Mouse (Mus musculus) forebrain, embryonic 15.5 days (tissue): ENCODE measurements at regions not wholly inside any gene's neighbourhood (a gene's known extent, or its start where the extent isn't known, plus 50 kb on each side); places are given as distances from the start of the nearest gene placed in this dataset.
A peak's percentile ranks its signal among the peaks of the same experiment; 100 is the strongest.

Experiments
- ATAC-seq: fragments of 200-750 bp; cut with Nextera tagmentation; replicated peaks from 2 replicates; pipeline ENCODE4 v1.8.0; 2017; ENCODE audit warnings: mild to moderate bottlenecking, moderate TSS enrichment, moderate library complexity
- H3K27ac ChIP-seq: fragments of 300-500 bp; sonication (generic); replicated peaks from 2 replicates; pipeline ENCODE4 v1.5.1; 2015; ENCODE audit warnings: mild to moderate bottlenecking, inconsistent platforms
- H3K27me3 ChIP-seq: fragments of 300-500 bp; sonication (generic); 2 replicates; pipeline ENCODE4 v1.6.1; 2015; ENCODE audit warnings: inconsistent platforms
- H3K36me3 ChIP-seq: fragments of 300-500 bp; sonication (generic); 2 replicates; pipeline ENCODE4 v1.6.1; 2015; ENCODE audit warnings: mild to moderate bottlenecking, inconsistent platforms
- H3K4me1 ChIP-seq: fragments of 300-500 bp; sonication (generic); 2 replicates; pipeline ENCODE4 v1.6.1; 2015; ENCODE audit warnings: inconsistent platforms
- H3K4me2 ChIP-seq: fragments of 300-500 bp; sonication (generic); replicated peaks from 2 replicates; pipeline ENCODE4 v1.6.1; 2015; ENCODE audit warnings: mild to moderate bottlenecking, inconsistent platforms
- H3K4me3 ChIP-seq: fragments of 300-500 bp; sonication (generic); 2 replicates; pipeline ENCODE4 v1.5.1; 2015; ENCODE audit warnings: mild to moderate bottlenecking, inconsistent platforms
- H3K9ac ChIP-seq: fragments of 300-500 bp; sonication (generic); replicated peaks from 2 replicates; pipeline ENCODE4 v1.6.1; 2015; ENCODE audit warnings: mild to moderate bottlenecking, inconsistent platforms
- H3K9me3 ChIP-seq: fragments of 300-500 bp; sonication (generic); 2 replicates; pipeline ENCODE4 v1.6.1; 2016; ENCODE audit warnings: inconsistent platforms
- WGBS: fragments of 180-500 bp; shearing (Covaris S2); methylation state at CpG from one replicate; pipeline ENCODE4 v1.1.7; 2015; ENCODE audit warnings: mixed read lengths; 5-methylcytosine and 5-hydroxymethylcytosine counted together

GRCm38 (mm10) chr15:97163971-97164370 lies 82.9 kb upstream of the Pced1b start:
- H3K27ac ChIP-seq, result no peak overlapping the region
- WGBS, result 96% methylated on average over 6 of the region's 6 CpGs
- no peaks in the 10 kb centered on the region for H3K36me3 ChIP-seq
- H3K9ac ChIP-seq, result no peak overlapping the region
- H3K4me3 ChIP-seq, result no peak overlapping the region
- H3K4me1 ChIP-seq, result no peaks in the 10 kb centered on the region
- H3K4me2 ChIP-seq, result no peak overlapping the region
- no peaks in the 10 kb centered on the region for H3K9me3 ChIP-seq
- ATAC-seq, result no peak
- no peaks in the 10 kb centered on the region for H3K27me3 ChIP-seq

- no peaks in the 10 kb centered on the region for H3K4me1 ChIP-seq
- H3K9ac ChIP-seq, result no peak overlapping the region
- H3K27ac ChIP-seq, result no peak overlapping the region
- no peaks in the 10 kb centered on the region for H3K9me3 ChIP-seq
- no peak overlapping the region for H3K4me2 ChIP-seq
- H3K36me3 ChIP-seq, result no peaks in the 10 kb centered on the region
- no peak overlapping the region for H3K4me3 ChIP-seq
- WGBS, result 90% methylated on average over 8 of the region's 8 CpGs
- no peaks in the 10 kb centered on the region for H3K27me3 ChIP-seq
- no peak for ATAC-seq
Measured at GRCm38 (mm10) chr15:97163090-97163489, 83.8 kb upstream of the Pced1b start.

- ATAC-seq, result no peak
Measured at GRCm38 (mm10) chr15:97162305-97162704, 84.6 kb upstream of the Pced1b start.

GRCm38 (mm10) chr15:97161530-97161929 lies 85.4 kb upstream of the Pced1b start:
- no peak for ATAC-seq
- Histone ChIP-seq H3K9ac (no peak overlapping the region), H3K4me2 (no peak overlapping the region), H3K9me3 (no peaks in the 10 kb centered on the region), H3K36me3 (no peaks in the 10 kb centered on the region), H3K27ac (no peak overlapping the region), H3K27me3 (no peaks in the 10 kb centered on the region), H3K4me1 (no peaks in the 10 kb centered on the region), H3K4me3 (no peak overlapping the region)
- 90% methylated on average over 5 of the region's 5 CpGs for WGBS

More at GRCm38 (mm10) chr15:97162305-97162704, 84.6 kb upstream of the Pced1b start:
- no peaks in the 10 kb centered on the region for H3K9me3 ChIP-seq
- no peaks in the 10 kb centered on the region for H3K27me3 ChIP-seq
- H3K27ac ChIP-seq, result no peak overlapping the region
- H3K4me1 ChIP-seq, result no peaks in the 10 kb centered on the region
- H3K4me3 ChIP-seq, result no peak overlapping the region
- H3K4me2 ChIP-seq, result no peak overlapping the region
- WGBS, result 95% methylated on average over 8 of the region's 8 CpGs
- no peaks in the 10 kb centered on the region for H3K36me3 ChIP-seq
- H3K9ac ChIP-seq, result no peak overlapping the region

GRCm38 (mm10) chr15:97152354-97152753 lies 94.6 kb upstream of the Pced1b start:
- Histone ChIP-seq H3K4me2 (peak overlapping the region; percentile 34; the same call in 1 of the 2 replicates), H3K27ac (peak overlapping the region; percentile 87), H3K9ac (peak overlapping the region; percentile 24; the same call in 1 of the 2 replicates), H3K9me3 (no peaks in the 10 kb centered on the region), H3K4me3 (0 out of 2 replicates have a peak overlapping the region, but pooled peaks have one; percentile 7), H3K4me1 (peaks cover 6% of the 10 kb centered on the region; the same call in 1 of the 2 replicates), H3K27me3 (no peaks in the 10 kb centered on the region), H3K36me3 (no peaks in the 10 kb centered on the region)
- ATAC-seq, result peak; percentile 81
- 56% methylated on average over 8 of the region's 8 CpGs for WGBS

GRCm38 (mm10) chr15:97151793-97152192 lies 95.1 kb upstream of the Pced1b start:
- Histone ChIP-seq H3K27me3 (no peaks in the 10 kb centered on the region), H3K4me2 (peak overlapping the region; percentile 34; the same call in 1 of the 2 replicates), H3K9ac (peak overlapping the region; percentile 24; the same call in 1 of the 2 replicates), H3K4me3 (0 out of 2 replicates have a peak overlapping the region, but pooled peaks have one; percentile 7), H3K36me3 (no peaks in the 10 kb centered on the region), H3K9me3 (no peaks in the 10 kb centered on the region), H3K4me1 (peaks cover 6% of the 10 kb centered on the region; the same call in 1 of the 2 replicates), H3K27ac (peak overlapping the region; percentile 87)
- 41% methylated on average over 12 of the region's 12 CpGs for WGBS
- ATAC-seq, result peak; percentile 63; the same call in 1 of the 2 replicates

GRCm38 (mm10) chr15:97150983-97151735 lies 95.4 kb upstream of the Slc38a4 start:
- no peaks in the 10 kb centered on the region for H3K27me3 ChIP-seq
- no peak overlapping the region for H3K9ac ChIP-seq
- no peak overlapping the region for H3K4me2 ChIP-seq
- H3K4me3 ChIP-seq, result no peak overlapping the region
- H3K4me1 ChIP-seq, result peaks cover 6% of the 10 kb centered on the region; the same call in 1 of the 2 replicates
- H3K27ac ChIP-seq, result peak overlapping the region; percentile 87
- ATAC-seq, result peak; percentile 2; the same call in 1 of the 2 replicates
- 81% methylated on average over 10 of the region's 10 CpGs for WGBS
- no peaks in the 10 kb centered on the region for H3K36me3 ChIP-seq
- H3K9me3 ChIP-seq, result no peaks in the 10 kb centered on the region

GRCm38 (mm10) chr15:97141958-97142357 lies 86.2 kb upstream of the Slc38a4 start:
- Histone ChIP-seq H3K9me3 (no peaks in the 10 kb centered on the region), H3K4me2 (no peak overlapping the region), H3K36me3 (no peaks in the 10 kb centered on the region), H3K27me3 (no peaks in the 10 kb centered on the region), H3K4me1 (no peaks in the 10 kb centered on the region), H3K9ac (no peak overlapping the region), H3K27ac (no peak overlapping the region), H3K4me3 (no peak overlapping the region)
- no peak for ATAC-seq
- 62% methylated on average over 2 of the region's 2 CpGs for WGBS

- Histone ChIP-seq H3K27me3 (no peaks in the 10 kb centered on the region), H3K36me3 (no peaks in the 10 kb centered on the region), H3K27ac (no peak overlapping the region), H3K4me3 (no peak overlapping the region), H3K4me2 (no peak overlapping the region), H3K4me1 (no peaks in the 10 kb centered on the region), H3K9me3 (no peaks in the 10 kb centered on the region), H3K9ac (no peak overlapping the region)
- WGBS, result 84% methylated on average over 3 of the region's 3 CpGs
- ATAC-seq, result no peak
Measured at GRCm38 (mm10) chr15:97138265-97138664, 82.5 kb upstream of the Slc38a4 start.

GRCm38 (mm10) chr15:97135291-97135690 lies 79.5 kb upstream of the Slc38a4 start:
- Histone ChIP-seq H3K4me1 (no peaks in the 10 kb centered on the region), H3K27ac (no peak overlapping the region), H3K9me3 (no peaks in the 10 kb centered on the region), H3K4me2 (no peak overlapping the region), H3K4me3 (no peak overlapping the region), H3K36me3 (no peaks in the 10 kb centered on the region), H3K9ac (no peak overlapping the region), H3K27me3 (no peaks in the 10 kb centered on the region)
- no peak for ATAC-seq
- WGBS, result 8% methylated on average over 11 of the region's 11 CpGs

GRCm38 (mm10) chr15:97127771-97128170 lies 72.0 kb upstream of the Slc38a4 start:
- H3K4me2 ChIP-seq, result no peak overlapping the region
- H3K36me3 ChIP-seq, result no peaks in the 10 kb centered on the region
- 95% methylated on average over 8 of the region's 8 CpGs for WGBS
- H3K9ac ChIP-seq, result no peak overlapping the region
- no peak overlapping the region for H3K4me3 ChIP-seq
- ATAC-seq, result no peak
- no peaks in the 10 kb centered on the region for H3K9me3 ChIP-seq
- no peaks in the 10 kb centered on the region for H3K4me1 ChIP-seq
- H3K27ac ChIP-seq, result no peak overlapping the region
- no peaks in the 10 kb centered on the region for H3K27me3 ChIP-seq

GRCm38 (mm10) chr15:97125836-97126822 lies 70.4 kb upstream of the Slc38a4 start:
- Histone ChIP-seq H3K4me1 (no peaks in the 10 kb centered on the region), H3K27me3 (no peaks in the 10 kb centered on the region), H3K9ac (no peak overlapping the region), H3K9me3 (no peaks in the 10 kb centered on the region), H3K36me3 (no peaks in the 10 kb centered on the region), H3K4me3 (no peak overlapping the region), H3K27ac (no peak overlapping the region), H3K4me2 (no peak overlapping the region)
- ATAC-seq, result no peak
- 89% methylated on average over 15 of the region's 15 CpGs for WGBS
